Mouse (Mus musculus): Measurements from ENCODE around the gene Proser2. TPM values are rescaled to one million over a fixed set of nuclear protein-coding genes. Genes with fewer than 3 reads are reported as not detected.

The Proser2 gene
- not detected for total RNA-seq (2023)

GRCm38 (mm10) chr2:6129555-6130355 lies at the start of gene Proser2:
Gene Proser2 (minus strand): TSS chr2:6130211.

Other genes with a start within 250 kb of the Proser2 start
- gene Sec61a2, start 234.8 kb downstream of the Proser2 start, total RNA-seq (2023), result 28.3 TPM
- gene Dhtkd1, start 187.4 kb downstream of the Proser2 start, total RNA-seq (2023), result not detected
- gene Upf2, start 178.7 kb downstream of the Proser2 start, total RNA-seq (2023), result 60.3 TPM
- not detected for gene Echdc3, start 82.8 kb upstream of the Proser2 start, total RNA-seq (2023)
- 21.6 TPM for gene Usp6nl, start 192.5 kb upstream of the Proser2 start, total RNA-seq (2023)